Mouse (Mus musculus) kidney, postnatal 4 days (tissue): ENCODE measurements at regions not wholly inside any gene's neighbourhood (a gene's known extent, or its start where the extent isn't known, plus 50 kb on each side); places are given as distances from the start of the nearest gene placed in this dataset.
A peak's percentile ranks its signal among the peaks of the same experiment; 100 is the strongest.

ENCODE experiments used
- DNase-seq, 2 experiments: peaks; one replicate each; pipeline ENCODE4 v3.0.0; 2021; ENCODE audit warnings: mixed read lengths in 2 of 2

DNA sequence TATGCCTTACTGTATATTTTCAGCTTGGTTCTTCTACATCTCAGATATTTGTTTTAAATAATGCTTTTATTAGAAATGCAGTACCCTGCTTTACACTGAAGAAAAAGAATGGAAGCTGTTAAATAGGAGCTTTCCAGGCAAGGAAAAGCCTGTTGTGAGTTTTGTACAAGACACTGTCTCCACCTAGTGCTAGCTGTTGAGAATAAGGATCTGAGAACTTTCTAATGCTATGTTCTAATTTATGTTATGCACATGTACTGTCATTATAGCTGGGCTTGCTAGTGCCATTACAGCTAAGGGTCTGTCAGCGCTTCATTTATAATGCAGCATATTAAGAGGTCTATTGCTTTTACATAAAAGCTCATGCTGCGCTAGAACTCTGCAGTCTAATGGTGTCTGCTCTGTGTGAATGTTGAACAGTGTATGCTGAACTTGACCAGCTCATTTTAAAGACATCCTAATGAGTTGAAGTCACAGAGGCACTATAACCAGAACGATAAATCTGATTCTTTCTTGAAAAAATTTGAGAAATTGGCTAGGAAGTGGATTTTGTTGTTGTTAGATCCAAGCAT lies 315.4 kb upstream of the Dnajc24 start:
- no peak for DNase-seq

GRCm38 (mm10) chr2:106346781-106347180 lies 343.4 kb upstream of the Dnajc24 start:
- no peak for DNase-seq

DNA sequence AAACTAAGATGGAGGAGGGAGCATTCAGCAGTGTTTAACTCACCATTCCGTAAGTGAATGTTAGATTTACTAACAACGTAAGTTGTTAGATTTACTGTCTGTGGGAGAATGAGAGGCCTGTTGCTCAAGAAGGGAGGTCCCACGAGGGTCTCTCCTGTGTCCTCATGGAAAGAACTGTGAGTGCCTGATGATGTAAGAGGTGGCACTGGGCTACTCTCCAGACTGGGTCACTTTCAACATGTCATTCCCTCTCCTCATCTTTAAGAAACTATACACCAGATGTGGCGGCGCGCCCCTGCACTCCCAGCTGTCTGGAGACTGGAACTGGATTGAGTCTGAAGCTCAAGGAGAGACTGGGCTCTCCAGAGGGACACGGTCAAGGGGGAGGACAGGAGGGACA lies 343.9 kb upstream of the Dnajc24 start:
- DNase-seq: no peak

- DNase-seq: no peak
These were observed 337.5 kb upstream of the Mpped2 start for GRCm38 (mm10) chr2:106355565-106355964.

- DNase-seq: peak; percentile 52 to 68
These were observed 337.0 kb upstream of the Mpped2 start for GRCm38 (mm10) chr2:106355984-106356547.

DNA sequence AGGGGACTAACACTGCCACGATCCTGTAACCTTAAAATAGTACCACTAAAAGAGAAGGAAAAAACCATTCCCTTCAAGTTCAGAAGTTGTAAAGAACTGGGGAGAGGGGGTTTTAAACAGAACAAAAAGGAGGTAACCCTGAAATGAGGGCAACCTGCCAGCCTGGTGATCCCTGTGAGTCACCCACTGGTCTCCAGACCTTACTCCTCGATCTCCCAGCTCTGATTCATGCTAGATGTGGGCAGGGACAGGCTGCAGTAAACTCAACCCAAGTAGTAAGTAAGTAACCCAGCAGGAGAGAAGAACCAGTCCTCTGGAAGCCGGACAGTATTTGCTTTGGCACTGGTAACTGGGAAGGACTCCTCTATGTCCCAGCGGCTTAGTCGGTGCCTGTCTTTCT lies 324.4 kb upstream of the Mpped2 start:
- DNase-seq: no peak

- no peak for DNase-seq
These were observed 309.4 kb upstream of the Mpped2 start for GRCm38 (mm10) chr2:106383415-106384285.

- DNase-seq: no peak
These were observed 308.8 kb upstream of the Mpped2 start for GRCm38 (mm10) chr2:106384286-106384595.

GRCm38 (mm10) chr2:106384842-106385241 lies 308.2 kb upstream of the Mpped2 start:
- no peak for DNase-seq

- no peak for DNase-seq
These were observed 280.9 kb upstream of the Mpped2 start for GRCm38 (mm10) chr2:106412158-106412557.

DNA sequence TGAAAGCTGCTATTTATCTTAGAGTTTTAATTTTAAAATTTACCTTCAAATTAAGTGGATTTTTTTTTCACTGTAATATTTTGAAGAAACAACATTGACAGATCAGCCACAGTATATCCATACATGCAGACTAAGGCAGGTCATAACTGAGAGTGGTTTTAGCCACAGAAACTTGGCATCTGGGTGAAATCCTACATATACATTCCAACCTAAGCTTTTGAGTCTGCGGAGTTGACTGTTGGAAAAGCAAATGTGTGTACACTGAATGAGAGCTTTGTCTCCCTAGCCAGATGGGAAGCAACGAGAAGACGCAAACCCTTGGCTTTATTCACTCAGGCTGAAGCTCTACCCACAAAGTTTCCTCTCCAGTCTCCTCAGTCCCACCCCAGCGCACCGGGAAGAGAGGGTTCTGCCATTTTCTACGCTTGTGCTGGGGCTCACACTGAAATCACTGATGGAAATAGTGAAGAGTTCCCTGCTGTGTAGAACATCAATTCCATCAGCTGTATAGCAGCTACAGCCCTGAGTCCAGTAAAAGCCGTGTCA lies 277.5 kb upstream of the Mpped2 start:
- no peak for DNase-seq

DNA sequence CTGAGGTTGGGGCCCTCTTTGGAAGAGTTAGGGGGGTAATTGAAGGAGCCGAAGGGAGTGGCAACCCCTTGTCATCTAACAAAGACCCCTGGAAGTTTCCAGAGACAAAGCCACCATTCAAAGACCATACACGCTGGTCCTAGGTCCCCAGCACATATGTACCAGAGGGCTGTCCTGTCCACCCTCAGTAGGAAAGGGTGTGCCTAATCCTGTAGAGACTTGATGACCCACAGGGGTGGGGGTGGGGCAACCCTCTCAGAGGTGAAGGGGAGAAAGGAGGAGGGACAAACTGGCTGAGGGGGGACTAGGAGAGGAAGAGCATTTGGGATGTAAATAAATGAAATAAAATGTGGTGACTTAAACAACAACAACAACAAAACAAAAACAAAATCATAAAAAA lies 274.9 kb upstream of the Mpped2 start:
- DNase-seq: no peak

- no peak for DNase-seq
These were observed 268.1 kb upstream of the Mpped2 start for GRCm38 (mm10) chr2:106424974-106425373.

DNA sequence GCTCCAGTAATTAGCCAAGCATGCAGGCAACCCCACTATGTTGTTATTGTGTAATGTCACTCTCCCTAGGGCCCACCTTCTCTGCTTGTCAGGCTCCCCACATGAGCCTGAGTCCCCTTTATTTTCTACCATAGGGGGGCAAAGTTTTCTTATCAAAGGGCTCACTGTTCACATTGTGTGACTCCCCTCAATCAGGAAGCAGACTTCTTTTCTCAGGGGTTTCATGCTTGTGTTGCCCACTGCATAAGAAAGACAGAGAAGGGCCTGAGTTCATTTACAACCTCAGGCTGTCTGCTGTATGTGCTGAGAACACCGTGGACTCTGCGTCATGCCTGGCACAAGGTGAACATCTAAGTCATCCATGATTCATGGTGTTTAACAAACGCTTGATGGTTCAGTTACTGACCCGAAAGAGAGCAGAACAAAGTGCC lies 267.6 kb upstream of the Mpped2 start:
- no peak for DNase-seq

GRCm38 (mm10) chr2:106426010-106426409 lies 267.1 kb upstream of the Mpped2 start:
- DNase-seq: no peak

DNA sequence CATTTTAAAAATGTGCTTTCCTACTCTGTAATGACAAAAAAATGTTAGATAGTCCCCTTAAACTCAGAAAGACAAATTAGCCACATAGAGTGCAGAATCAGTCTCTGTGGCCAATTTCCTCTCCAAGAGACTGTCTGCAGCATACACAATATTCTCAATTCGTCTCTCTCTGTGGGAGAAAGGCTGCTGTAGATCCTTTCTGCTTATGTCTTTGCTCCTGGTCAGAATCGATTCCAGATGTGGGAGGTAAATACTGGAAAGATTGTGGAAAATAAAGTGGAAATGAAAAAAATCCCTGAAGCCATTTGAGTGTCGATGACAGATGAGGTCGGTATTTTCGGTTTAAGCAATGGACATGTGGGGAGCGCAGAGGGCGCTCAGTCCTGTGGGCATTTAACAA lies 265.8 kb upstream of the Mpped2 start:
- no peak for DNase-seq

- DNase-seq: peak; percentile 8 to 14
These were observed 264.2 kb upstream of the Mpped2 start for GRCm38 (mm10) chr2:106428909-106429308.

GRCm38 (mm10) chr2:106431141-106431540 lies 261.9 kb upstream of the Mpped2 start:
- DNase-seq: peak; percentile 75 to 78

DNA sequence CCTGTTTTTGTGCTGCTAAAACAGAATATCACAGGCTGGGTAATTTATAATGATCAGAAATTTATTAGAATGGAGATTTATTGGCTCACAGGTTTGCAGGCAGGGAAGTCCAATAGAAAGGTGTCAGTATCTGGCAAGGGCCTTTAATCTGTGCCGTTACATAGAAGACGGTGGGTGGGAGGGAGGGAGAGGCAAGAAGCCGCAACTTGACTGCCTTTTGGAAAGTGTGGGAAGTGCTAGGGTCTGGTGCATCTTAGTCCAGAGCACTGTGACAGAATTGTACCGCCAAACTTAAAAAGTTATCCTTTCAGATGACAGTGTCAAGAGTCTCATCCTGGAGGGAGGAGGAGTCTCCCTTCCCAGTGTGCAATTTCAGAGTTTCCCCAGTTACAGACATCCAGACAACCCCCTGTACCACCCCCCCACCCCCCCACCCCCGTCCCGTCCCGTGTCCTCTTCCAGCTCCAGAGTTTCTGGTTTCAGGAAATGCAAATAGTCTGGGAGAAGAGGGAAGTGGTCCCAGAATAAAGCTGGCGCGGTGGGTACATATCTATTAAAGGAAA lies 261.4 kb upstream of the Mpped2 start:
- DNase-seq: no peak

DNA sequence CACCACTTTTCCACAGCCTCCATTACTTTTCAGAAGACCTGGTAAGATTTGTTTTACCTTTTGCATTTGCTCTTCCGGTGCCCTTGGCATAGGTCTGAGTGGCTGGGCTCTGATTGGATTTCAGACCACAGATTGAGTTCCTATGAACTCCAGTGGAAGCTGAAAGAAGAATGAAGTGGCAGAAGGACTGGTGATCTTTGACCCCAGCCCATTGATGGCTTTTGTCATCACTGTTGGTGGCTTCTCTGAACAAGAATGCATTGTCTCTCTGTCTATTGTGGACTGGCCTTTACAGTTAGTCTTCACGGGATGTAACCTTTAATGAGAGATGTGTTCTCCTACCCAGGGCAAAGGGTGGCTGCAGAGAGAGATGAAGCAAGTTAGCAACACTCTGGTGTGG lies 256.9 kb upstream of the Mpped2 start:
- no peak for DNase-seq

- DNase-seq: no peak
These were observed 238.6 kb upstream of the Mpped2 start for GRCm38 (mm10) chr2:106454310-106454974.

DNA sequence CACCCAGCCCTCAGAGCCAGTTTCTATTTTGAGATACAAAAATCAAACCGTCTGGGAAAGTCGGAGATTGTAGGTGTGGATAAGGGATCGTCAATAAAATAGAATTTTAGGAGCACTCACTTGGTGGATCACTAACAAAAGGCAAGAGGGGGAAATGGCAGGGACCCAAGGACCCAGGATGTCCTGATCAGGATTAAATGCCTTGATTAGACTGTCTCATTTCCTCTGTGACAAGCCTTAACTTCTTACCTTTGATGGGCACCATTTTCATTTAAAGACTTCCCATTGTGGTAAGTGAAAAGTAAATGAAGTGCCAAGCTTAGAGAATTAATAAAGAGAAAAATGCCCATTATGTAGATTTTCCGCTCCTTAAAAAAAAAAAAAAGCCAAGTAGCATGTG lies 238.0 kb upstream of the Mpped2 start:
- no peak for DNase-seq

DNA sequence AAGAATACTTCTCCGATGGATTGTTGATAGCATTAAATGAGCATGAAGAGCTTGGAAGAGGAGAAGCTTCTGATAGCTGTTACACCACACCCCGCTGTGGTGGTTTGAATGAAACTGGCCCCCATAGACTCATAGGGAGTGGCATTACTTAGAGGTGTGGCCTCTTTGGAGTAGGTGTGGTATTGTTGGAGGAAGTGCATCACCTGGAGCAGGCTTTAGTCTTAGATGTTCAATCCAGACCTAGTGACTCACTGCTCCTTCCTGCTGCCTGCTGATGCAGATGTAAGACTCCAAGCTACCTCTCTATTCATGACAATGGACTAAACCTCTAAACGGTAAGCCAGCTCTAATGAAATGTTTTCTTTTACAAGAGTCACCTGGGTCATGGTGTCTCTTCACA lies 237.1 kb upstream of the Mpped2 start:
- DNase-seq: no peak
